Mouse (Mus musculus): ENCODE measurements around the gene Zbtb11.
"Not testable (repeated sequence)": the region's sequence is repeated elsewhere in the genome, so short reads cannot be mapped to it uniquely, and the experiment has no call there.

DNA sequence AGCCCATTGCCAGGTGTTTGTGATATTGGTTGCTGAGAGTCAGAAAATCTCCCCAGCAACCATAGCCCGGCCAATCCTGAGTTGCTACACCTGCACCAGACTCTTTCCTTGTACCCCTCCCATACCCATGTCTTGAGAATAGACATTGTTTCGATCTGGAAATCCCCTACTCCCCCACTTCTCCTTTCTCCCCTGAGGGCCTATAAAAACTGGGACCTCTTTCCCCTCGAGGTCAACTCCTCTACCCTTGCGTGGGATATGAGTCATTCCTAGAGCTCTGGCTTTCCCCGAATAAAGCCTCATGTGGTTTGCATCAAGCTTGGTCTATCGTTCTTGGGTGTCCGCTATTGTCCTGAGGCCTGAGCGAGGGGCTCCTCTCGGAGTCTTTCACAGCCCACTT lies 19.5 kb upstream of the Zbtb11 start:
- not testable (repeated sequence) for TF ChIP-seq CTCF, EP300 (IDR thresholded peaks at IDR 0.05; ENCODE audit: low read depth)

Measured in liver, postnatal 0 days (tissue).